27 mouse cellular contexts compared by ENCODE assay signal in genomic region chr10:105899225-105899624, GRCm38 (mm10).
"Had no signal": no experiment of that assay in that cellular context is flagged by ENCODE, and none has a peak within 500 bp of the region (broad histone marks: within the 10 kb centered on the region; RNA-seq: fewer than 3 reads in every experiment).

No protein-coding gene starts in this region.

- H3K27me3 ChIP-seq: embryonic facial prominence, embryonic 12.5 days; embryonic facial prominence, embryonic 13.5 days; embryonic facial prominence, embryonic 15.5 days; forebrain, embryonic 12.5 days; forebrain, embryonic 13.5 days had no signal

- H3K27ac ChIP-seq: embryonic facial prominence, embryonic 10.5 days; embryonic facial prominence, embryonic 12.5 days; embryonic facial prominence, embryonic 13.5 days; embryonic facial prominence, embryonic 15.5 days; forebrain, embryonic 10.5 days; forebrain, embryonic 12.5 days; forebrain, embryonic 13.5 days; gastrocnemius, adult 2 months; heart, adult 2 months had no signal

- H3K4me1 ChIP-seq: embryonic facial prominence, embryonic 10.5 days; embryonic facial prominence, embryonic 12.5 days; embryonic facial prominence, embryonic 13.5 days; embryonic facial prominence, embryonic 15.5 days; forebrain, embryonic 10.5 days; forebrain, embryonic 13.5 days had no signal

- H3K9ac ChIP-seq: embryonic facial prominence, embryonic 12.5 days; embryonic facial prominence, embryonic 13.5 days; embryonic facial prominence, embryonic 15.5 days; forebrain, embryonic 12.5 days; forebrain, embryonic 13.5 days; forebrain, postnatal 0 days had no signal

- H3K36me3 ChIP-seq: embryonic facial prominence, embryonic 10.5 days; embryonic facial prominence, embryonic 12.5 days; embryonic facial prominence, embryonic 13.5 days; embryonic facial prominence, embryonic 15.5 days; forebrain, embryonic 10.5 days; forebrain, embryonic 12.5 days had no signal

- H3K4me2 ChIP-seq: embryonic facial prominence, embryonic 12.5 days; embryonic facial prominence, embryonic 13.5 days; embryonic facial prominence, embryonic 15.5 days; forebrain, embryonic 12.5 days; forebrain, embryonic 13.5 days had no signal

- DNase-seq: cerebellum, adult 18-20 months; cerebellum, adult 2 months; cerebellum, adult 8-10 months; cerebellum, adult 9-10 months; cerebellum, adult 9-11 months; cerebellum, postnatal 10 days; cerebellum, postnatal 14 days; cerebellum, postnatal 25 days; cerebellum, postnatal 36 days; gastrocnemius, adult 2 months; gastrocnemius, postnatal 10 days; gastrocnemius, postnatal 14 days; gastrocnemius, postnatal 25 days; gastrocnemius, postnatal 36 days; heart, adult 11 months; heart, adult 18-20 months; heart, adult 2 months had no signal

- ATAC-seq: forebrain, embryonic 16.5 days had no signal

- H3K4me3 ChIP-seq: embryonic facial prominence, embryonic 10.5 days; embryonic facial prominence, embryonic 12.5 days; embryonic facial prominence, embryonic 13.5 days; embryonic facial prominence, embryonic 15.5 days; erythroblast, embryonic 14.5 days; forebrain, embryonic 10.5 days; forebrain, embryonic 12.5 days; forebrain, embryonic 13.5 days; gastrocnemius, adult 2 months; heart, adult 2 months had no signal

- H3K9me3 ChIP-seq: embryonic facial prominence, embryonic 10.5 days; embryonic facial prominence, embryonic 12.5 days; embryonic facial prominence, embryonic 13.5 days; embryonic facial prominence, embryonic 15.5 days; forebrain, embryonic 10.5 days; forebrain, embryonic 12.5 days; forebrain, embryonic 13.5 days had no signal
